Mouse (Mus musculus) spleen, postnatal 4 days (tissue): ENCODE data around the gene Camkk2.

Experiments used
- DNase-seq, 2 experiments: peaks; one replicate each; pipeline ENCODE4 v3.0.0; 2022; ENCODE audit warnings: low spot score in 2 of 2

The Camkk2 gene

DNA sequence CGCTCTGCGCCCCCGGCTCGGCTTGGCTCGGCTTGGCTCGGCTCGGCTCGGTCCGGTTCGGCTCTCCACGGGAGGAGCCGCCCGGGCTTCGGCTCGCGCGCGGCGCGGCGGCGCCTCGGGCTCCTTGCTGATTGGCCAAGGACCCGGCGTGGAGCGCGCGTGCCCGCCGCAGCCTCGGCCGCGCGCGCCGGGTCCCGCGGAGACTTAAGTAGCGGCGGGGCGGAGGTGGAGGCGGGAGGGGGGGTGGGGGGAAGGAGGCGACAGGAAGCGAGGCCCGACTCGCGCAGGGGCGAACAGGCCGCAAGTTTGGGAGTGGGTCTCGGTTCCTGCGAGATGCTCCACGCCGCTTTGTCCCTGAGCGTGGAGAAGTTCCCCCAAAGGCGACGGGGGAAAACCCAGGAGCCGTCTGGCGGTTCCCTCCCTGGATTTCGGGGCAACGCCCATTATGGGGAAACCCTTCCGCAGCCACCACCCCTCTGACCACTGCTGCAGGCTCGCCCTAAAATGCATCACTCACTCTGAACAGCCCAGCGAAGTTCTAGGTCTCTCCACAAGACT, at the start of gene Camkk2:
TSS of gene Camkk2 (minus strand) at position 133 of the 558 bp plus-strand sequence.
- peak; percentile 79 to 89 for DNase-seq

DNA sequence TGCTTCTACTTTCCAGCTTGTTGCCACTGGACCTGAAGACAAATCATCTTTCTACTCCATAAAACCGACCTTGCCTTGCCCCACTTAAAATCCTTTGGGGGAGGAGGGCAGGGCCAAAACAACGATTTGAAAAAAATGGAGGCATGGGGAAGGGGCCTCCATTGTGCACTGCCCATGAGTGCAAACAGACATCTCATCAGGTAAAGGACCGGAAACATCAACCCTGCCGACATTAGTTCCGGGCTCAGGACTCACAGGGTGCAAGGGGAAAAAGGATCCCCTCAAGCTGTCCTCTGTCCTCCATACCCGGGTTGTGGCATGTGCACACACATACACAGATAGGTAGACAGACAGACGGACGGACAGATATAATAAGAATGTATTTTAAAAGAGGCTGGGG, 45.9 kb upstream of the Camkk2 start:
- DNase-seq = no peak

DNA sequence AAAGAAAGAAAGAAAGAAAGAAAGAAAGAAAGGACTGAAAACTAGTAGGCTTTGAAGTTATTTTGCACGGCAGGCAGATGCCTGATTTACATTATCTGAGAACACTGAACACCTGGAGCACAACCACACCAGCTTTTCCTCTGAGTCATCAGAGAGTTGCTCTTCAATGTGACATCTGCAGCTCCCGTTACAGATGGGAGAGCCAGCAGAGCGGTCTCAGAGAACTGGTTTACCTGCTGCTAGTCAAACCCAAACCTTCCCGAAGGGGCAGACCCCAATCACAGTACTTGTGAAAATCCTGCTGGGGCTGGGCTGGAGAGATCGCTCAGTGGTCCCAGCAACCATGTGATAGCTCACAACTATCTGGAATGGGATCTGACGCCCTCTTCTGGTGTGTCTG, 45.2 kb upstream of the Camkk2 start:
- no peak for DNase-seq

GRCm38 (mm10) chr5:122823976-122824375, 44.8 kb upstream of the Camkk2 start:
- DNase-seq = no peak

DNA sequence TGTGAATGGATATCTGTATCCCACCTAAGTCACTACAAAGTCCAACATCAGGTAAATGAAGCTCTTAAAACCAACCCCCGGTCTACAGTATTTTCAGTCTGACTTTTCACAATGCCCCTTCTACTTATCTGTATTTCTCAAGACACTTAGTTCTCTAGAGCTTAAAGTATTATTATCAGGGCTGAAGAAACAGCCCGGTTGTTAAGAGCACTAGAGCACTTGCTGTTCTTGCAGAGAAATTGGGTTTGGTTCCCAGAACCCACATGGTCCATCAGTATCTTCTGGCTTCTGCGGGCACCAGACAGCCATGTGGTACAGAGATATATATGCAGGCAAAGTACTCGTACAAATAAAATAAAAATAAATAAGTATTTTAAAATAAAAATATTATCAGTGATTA, 43.2 kb upstream of the Camkk2 start:
- DNase-seq = no peak

DNA sequence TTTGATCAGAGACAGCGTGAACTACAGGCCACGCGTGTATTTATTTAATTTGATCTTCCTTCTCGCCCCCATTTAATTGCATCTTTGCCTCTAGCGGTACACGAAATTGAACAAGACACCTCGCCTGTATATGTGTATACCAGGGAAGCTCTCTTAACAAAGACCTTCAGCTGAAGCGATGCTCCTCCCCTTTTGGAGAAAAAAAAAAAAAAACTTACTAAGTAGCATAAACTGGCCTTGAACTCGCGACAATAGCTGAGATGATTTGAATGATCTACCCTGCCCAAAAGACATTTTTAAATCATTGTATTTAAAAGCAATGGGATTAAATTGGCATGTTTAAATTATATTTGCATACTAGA, 42.3 kb upstream of the Camkk2 start:
- no peak for DNase-seq

- peak; percentile 93 to 96 for DNase-seq
These were observed 41.7 kb upstream of the Camkk2 start, which contains the start of gene Anapc5 for GRCm38 (mm10) chr5:122820777-122821523. Gene Anapc5, minus strand, starts transcription at chr5:122821339.

GRCm38 (mm10) chr5:122812699-122813098, 33.5 kb upstream of the Camkk2 start:
- DNase-seq = no peak

GRCm38 (mm10) chr5:122811364-122812079, 32.3 kb upstream of the Camkk2 start:
- peak; percentile 72 to 89 for DNase-seq

DNA sequence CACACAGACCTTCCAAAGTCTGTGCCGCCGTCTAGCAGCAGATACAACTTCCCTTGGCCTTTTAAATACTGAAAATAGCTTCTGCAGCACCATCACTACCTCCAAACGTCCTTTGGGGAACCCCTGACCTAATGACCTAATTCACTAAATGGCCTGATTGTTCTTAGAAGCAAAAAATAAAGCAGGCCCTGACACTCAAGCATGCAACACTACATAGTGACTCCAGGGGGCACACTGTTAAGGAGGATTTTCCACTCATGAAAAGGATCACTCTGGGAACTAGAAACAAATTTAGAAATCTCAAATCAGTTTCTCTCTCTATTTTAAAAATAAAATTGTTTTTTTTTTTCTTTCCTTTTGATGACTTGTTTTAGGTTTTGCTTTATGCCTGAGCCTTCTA, 26.3 kb upstream of the Camkk2 start:
- DNase-seq = no peak

DNA sequence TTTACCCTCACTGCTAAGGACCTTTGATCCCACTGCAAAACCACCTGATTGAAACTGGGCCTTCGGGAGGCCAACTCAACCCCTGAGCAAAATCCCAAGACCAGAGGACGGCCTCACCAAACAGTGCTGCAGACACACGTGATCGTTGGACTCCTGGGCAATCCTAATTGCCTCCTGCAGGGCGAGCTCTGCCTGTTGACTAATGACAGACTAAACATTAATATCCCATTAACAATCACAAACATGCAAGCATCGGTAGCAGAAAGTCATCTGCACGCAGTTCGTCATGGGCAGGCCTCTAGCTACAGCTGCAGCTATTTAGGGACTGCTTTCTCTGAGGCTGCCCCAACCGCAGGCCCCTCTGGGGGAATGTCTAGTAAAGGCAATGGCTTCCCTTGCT, 23.5 kb upstream of the Camkk2 start:
- no peak for DNase-seq

- no peak for DNase-seq
These were observed 22.5 kb upstream of the Camkk2 start for GRCm38 (mm10) chr5:122801684-122802083.

- DNase-seq = no peak
These were observed 21.3 kb upstream of the Camkk2 start for GRCm38 (mm10) chr5:122800345-122801010.

GRCm38 (mm10) chr5:122799379-122800344, 20.5 kb upstream of the Camkk2 start:
- no peak for DNase-seq

DNA sequence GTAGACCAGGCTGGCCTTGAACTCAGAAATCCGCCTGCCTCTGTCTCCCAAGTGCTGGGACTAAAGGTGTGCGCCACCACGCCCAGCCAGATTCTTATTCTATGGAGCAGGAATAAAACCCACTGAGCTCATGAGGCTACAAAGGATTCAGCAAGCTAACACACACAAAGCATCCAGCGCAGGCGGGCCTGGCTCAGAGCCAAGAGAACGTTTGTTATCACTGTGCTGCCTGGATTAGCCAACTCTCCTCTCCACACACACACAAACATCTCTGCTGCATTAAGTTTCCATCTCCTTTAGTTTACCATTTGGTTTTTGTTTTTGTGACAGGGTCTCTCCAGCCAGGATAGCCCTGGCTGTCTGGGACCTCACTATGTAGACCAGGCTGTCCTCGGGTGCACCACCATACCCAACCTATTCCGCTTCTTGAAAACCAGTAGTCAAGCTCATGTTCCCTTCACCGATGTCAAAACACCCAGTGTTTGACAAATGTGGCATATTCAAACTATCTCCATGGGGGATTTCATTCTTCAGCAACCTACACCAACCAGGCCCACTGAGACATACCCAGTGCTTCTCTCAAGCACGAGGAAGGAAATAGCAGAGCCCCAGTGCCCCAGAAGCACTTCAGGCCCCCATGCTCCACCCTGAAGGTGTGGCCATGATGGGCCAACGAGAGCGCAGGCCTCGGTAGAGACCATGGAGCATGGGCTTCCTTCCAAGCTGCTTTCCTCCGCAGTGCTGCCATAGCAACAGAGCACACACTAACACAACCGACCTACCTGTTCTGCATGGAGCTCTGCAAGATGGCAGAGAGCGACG, 19.6 kb upstream of the Camkk2 start:
- DNase-seq = peak; percentile 70 to 82

- no peak for DNase-seq
These were observed 18.7 kb upstream of the Camkk2 start for GRCm38 (mm10) chr5:122797866-122798265.

- DNase-seq = no peak
These were observed 9.5 kb upstream of the Camkk2 start for GRCm38 (mm10) chr5:122788696-122789095.

- DNase-seq = no peak
These were observed 7.0 kb upstream of the Camkk2 start for GRCm38 (mm10) chr5:122786035-122786819.

DNA sequence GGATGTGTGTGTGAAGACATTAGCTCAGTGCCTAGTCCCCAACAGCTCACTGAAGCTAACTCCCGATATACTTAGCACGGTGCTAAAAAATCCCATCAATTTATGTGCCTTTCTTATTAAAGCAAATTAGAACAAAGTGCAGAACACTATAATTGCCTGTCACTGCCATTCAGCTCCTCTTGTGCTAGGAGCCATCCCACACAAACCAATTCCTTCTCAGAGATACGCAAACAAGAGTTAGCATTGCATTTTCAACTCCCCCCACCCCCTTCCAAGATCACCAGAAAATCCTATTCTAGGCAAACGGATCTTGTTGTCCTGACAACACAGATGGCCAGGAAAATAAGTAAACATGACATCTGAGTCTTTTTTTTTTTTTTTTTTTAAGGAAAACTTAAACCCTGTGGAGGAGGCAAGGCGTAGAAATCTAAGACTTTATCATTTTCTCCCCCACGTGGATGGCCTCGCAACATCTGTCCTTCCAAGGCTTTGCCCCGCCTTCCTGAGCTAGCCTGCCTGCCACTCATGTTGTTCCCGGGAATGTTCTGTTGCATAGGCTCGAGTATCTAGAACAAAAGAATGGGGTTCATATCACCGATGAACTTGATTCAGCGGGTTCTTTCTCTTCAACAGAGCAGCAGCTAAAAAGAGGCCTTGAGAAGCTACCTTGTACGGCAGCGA, 4.7 kb upstream of the Camkk2 start:
- no peak for DNase-seq
